Mouse (Mus musculus) cerebellum, adult 2 months (tissue): ENCODE measurements at regions not wholly inside any gene's neighbourhood (a gene's known extent, or its start where the extent isn't known, plus 50 kb on each side); places are given as distances from the start of the nearest gene placed in this dataset.

ENCODE experiments used
- DNase-seq, 2 experiments: peaks; one replicate each; pipeline ENCODE4 v3.0.0; 2021
- H3K27ac ChIP-seq: fragments of 200-500 bp; 2 replicates; pipeline ENCODE4 v1.5.1; 2012; ENCODE audit warnings: low read length, control low read depth, inconsistent platforms; ENCODE audit not compliant: insufficient read depth
- H3K27me3 ChIP-seq: fragments of 200-500 bp; 2 replicates; pipeline ENCODE4 v1.6.1; 2012; ENCODE audit warnings: inconsistent platforms, mild to moderate bottlenecking, low read length, moderate library complexity; ENCODE audit not compliant: control insufficient read depth, insufficient read depth
- H3K4me1 ChIP-seq: fragments of 200-500 bp; 2 replicates; pipeline ENCODE4 v1.6.1; 2011; ENCODE audit warnings: low read length; ENCODE audit not compliant: control insufficient read depth, insufficient read depth
- H3K4me3 ChIP-seq: fragments of 200-500 bp; replicated peaks from 2 replicates; pipeline ENCODE3; 2011; ENCODE audit warnings: mild to moderate bottlenecking, low read depth, low read length, control low read depth; ENCODE audit not compliant: insufficient read depth
- CTCF ChIP-seq: fragments of 200-500 bp; IDR thresholded peaks from 2 replicates; pipeline ENCODE4 v1.5.1; 2011; ENCODE audit warnings: low read depth, mild to moderate bottlenecking, control low read depth, low read length, moderate library complexity, borderline replicate concordance; ENCODE audit not compliant: insufficient read depth
- POLR2A ChIP-seq: fragments of 200-500 bp; IDR thresholded peaks from 2 replicates; pipeline ENCODE4 v1.6.1; 2011; ENCODE audit warnings: low read length, control low read depth, borderline replicate concordance; ENCODE audit not compliant: insufficient read depth
- WGBS: fragments of 180-500 bp; shearing (Covaris S2); methylation state at CpG from one replicate; pipeline ENCODE4 v1.1.7; 2018; 5-methylcytosine and 5-hydroxymethylcytosine counted together

DNA sequence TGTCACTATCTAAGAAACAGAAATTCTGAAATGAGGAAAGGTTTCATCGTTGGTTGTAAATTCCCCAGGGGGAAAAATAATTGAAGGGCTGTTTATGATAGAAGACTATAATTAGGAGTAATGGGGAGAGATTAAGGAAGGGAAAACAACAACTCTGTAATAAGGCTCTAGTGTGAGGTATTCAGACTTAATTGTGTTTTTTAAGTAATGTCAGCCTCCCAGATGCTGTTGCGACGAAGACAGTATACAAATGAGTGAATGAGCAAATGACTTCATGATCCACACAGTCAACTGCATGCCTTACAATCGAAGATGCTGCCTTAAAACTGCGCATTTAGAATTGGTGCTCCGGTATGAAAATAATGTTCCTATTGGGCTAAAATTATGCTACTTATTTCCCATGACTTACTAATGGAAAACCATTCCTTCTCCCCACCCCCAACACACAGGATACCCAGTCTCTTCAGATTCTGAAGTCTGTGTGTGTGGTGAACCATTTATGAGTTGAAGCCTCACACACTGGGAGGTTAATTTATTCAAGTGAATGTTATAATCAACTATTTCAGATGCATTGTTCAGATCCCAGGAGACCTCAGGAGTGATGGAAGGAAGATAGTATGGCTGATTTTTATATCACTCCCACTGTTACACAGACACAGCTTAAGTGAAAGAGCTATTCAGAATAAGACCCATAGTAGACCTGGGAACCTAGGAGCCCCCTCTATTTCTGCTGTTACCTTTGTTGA lies 295.2 kb upstream of the Ano5 start:
- Histone ChIP-seq H3K4me3 (no peak overlapping the region), H3K27me3 (no peaks in the 10 kb centered on the region), H3K27ac (no peak overlapping the region), H3K4me1 (peaks cover 6% of the 10 kb centered on the region; the same call in 1 of the 2 replicates)
- WGBS = 92% methylated on average over 6 of the region's 6 CpGs
- TF ChIP-seq POLR2A (no peak), CTCF (no peak)
- no peak for DNase-seq

DNA sequence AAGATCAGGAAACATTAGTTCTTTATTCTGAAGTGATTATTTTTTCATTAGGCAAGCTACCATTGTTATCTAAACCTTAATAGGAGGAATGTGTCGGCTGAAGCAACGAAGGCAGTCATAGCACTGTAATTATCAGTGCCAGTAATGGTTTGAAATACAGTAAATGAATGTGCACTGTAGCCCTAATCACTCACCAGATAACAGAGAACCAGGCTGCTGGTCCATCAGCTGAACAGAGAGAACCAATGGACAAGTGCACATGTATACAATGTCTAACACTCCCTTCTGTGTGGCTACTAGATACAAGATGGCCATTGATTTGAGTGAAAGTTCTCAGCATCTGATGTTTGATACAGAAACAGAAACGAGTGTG lies 294.6 kb upstream of the Ano5 start:
- no peak for DNase-seq
- Histone ChIP-seq H3K4me3 (no peak overlapping the region), H3K27me3 (no peaks in the 10 kb centered on the region), H3K27ac (no peak overlapping the region), H3K4me1 (peaks cover 10% of the 10 kb centered on the region; the same call in 1 of the 2 replicates)
- WGBS = 96% methylated on average over 3 of the region's 3 CpGs
- TF ChIP-seq CTCF = no peak
- no peak for TF ChIP-seq POLR2A

DNA sequence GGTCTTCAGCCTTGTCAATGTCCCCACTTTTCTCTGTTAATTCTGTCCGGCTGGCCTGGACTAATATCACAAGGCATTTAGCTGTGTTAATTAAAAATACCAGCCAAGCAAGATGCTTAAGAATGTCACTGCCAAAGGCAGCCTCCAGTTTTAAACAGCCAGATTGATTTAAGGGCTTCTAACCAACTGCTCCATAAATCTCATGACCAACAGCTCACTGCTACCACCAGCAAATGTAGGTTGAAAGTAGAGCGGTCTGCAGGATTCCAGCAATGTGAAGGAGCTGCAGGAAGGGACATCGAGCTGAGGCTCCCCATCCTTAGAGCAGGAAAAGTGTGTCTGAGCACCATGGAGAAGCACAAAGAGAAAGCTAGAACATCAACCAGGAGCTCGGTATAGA lies 289.5 kb upstream of the Ano5 start:
- 8% methylated on average over 4 of the region's 4 CpGs for WGBS

DNA sequence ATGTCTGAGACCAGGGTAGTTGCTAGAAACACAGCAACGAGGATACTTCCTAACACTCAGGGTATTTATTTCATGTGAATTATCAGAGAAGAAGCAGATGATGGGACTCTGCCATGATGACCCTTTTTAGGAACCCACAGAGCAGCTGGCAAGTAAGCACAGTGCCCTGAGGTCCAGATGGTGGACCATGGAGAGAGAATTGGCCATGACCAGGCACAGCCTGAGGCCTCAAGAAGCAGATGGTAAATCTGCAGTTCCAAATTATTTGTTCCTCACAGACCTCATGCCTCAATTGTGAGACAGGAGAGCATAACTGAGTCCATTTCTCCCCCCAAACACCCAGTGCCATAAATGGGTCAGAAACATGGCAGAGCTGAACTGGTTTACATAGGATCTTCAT lies 289.0 kb upstream of the Ano5 start:
- TF ChIP-seq CTCF (no peak), POLR2A (no peak)

More for the DNA sequence above, 289.5 kb upstream of the Ano5 start:
- H3K4me1 ChIP-seq = peaks cover 19% of the 10 kb centered on the region; the same call in 1 of the 2 replicates
- peak overlapping the region; percentile 86 for H3K27ac ChIP-seq
- no peaks in the 10 kb centered on the region for H3K27me3 ChIP-seq
- H3K4me3 ChIP-seq = no peak overlapping the region
- DNase-seq = peak; percentile 53 to 78
- TF ChIP-seq CTCF (no peak), POLR2A (no peak)

DNA sequence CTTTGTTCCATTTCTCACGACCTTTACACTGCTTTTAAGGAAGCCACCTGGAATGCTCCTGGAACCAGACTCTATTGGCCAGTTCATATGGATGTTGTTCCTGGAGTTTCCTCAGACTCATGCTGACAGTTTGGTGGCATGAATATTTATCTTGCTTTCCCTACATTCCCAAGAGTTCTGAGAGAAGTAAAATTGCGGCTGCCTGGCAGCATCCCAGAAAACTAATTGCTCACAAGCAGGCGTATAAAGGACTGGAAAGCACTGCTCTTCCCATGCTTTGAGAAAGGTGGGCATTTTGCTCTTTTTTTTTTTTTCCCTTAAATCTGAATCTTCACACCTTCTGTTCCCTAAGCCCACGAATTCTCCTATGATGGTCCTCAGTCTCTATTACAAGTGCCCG lies 283.7 kb upstream of the Ano5 start:
- no peak for DNase-seq
- H3K4me1 ChIP-seq = peaks cover 11% of the 10 kb centered on the region; the same call in 1 of the 2 replicates
- H3K4me3 ChIP-seq = no peak overlapping the region
- no peak for TF ChIP-seq POLR2A
- TF ChIP-seq CTCF = no peak
- no peaks in the 10 kb centered on the region for H3K27me3 ChIP-seq
- H3K27ac ChIP-seq = no peak overlapping the region
- 72% methylated on average over 5 of the region's 5 CpGs for WGBS

More for the DNA sequence above, 289.0 kb upstream of the Ano5 start:
- 6% methylated on average over 1 of the region's 1 CpGs for WGBS
- H3K27me3 ChIP-seq = no peaks in the 10 kb centered on the region
- H3K4me3 ChIP-seq = no peak overlapping the region
- peaks cover 24% of the 10 kb centered on the region; the same call in 1 of the 2 replicates for H3K4me1 ChIP-seq
- peak; percentile 79 to 92 for DNase-seq
- H3K27ac ChIP-seq = peak overlapping the region; percentile 86; the same call in 1 of the 2 replicates

DNA sequence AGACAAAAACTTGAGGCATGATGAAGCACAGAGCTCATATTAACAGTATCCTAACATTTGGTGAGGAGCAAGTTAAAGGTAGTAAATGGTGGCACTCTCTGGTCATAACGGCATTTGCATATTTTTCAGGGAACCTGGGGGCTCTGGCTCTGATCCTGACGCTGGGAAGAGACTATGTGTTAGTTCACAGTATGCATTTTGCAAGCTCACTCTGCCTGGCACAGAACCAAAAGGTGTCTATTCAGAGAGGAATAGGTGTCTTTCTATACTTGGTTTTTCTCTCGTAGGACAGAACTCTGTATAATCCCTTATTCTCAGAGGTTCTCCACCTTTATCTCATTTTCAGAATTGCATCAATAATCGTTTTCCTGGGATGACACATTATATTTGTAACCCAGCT lies 276.2 kb upstream of the Ano5 start:
- H3K4me3 ChIP-seq = no peak overlapping the region
- TF ChIP-seq POLR2A (no peak), CTCF (no peak)
- no peaks in the 10 kb centered on the region for H3K4me1 ChIP-seq
- WGBS = 37% methylated on average over 4 of the region's 4 CpGs
- no peaks in the 10 kb centered on the region for H3K27me3 ChIP-seq
- DNase-seq = peak in 1 of 2 experiments; percentile 10
- H3K27ac ChIP-seq = no peak overlapping the region

DNA sequence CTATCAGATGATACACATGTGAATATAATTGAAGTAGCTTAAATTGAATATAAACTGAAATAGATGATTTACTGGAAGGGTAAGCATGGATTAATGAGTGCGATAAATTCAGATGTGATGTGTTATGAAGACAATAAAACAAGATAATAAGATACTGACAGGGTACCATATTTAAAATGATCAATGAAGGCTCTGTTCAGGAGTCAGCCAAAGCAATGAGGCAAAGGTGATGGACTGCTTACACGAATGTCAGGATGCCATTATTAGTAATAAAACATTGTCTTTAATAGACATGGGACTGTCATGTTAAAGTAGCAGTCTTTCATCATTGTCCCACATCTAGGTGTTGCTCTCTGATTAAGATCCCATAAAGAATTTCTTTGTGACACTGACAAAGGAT lies 263.1 kb upstream of the Ano5 start:
- H3K27ac ChIP-seq = no peak overlapping the region
- no peaks in the 10 kb centered on the region for H3K4me1 ChIP-seq
- TF ChIP-seq CTCF (no peak), POLR2A (no peak)
- WGBS = 82% methylated on average over 2 of the region's 2 CpGs
- DNase-seq = no peak
- no peak overlapping the region for H3K4me3 ChIP-seq
- H3K27me3 ChIP-seq = no peaks in the 10 kb centered on the region

DNA sequence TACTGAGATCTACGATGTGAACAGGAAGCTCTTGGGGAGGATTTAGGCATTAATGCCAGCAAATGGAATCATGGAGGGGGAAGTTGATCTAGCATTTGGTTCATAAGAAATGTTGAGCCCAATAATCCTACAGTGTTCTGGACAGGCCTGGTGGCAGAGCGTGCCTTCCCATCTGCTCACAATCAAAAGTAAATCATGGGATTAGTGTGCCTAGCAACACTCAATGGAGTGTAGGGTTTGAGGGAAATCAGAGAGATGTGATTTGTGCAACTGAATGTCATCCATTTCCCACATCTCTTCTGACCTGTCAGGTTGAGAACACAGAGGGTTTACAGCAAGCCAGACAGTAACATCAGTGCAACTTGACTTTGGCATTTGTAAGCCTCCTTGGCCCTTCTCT lies 256.4 kb upstream of the Ano5 start:
- 30% methylated on average over 2 of the region's 2 CpGs for WGBS
- Histone ChIP-seq H3K27ac (no peak overlapping the region), H3K4me1 (no peaks in the 10 kb centered on the region; the same call in 1 of the 2 replicates), H3K27me3 (no peaks in the 10 kb centered on the region), H3K4me3 (no peak overlapping the region)
- no peak for TF ChIP-seq POLR2A
- TF ChIP-seq CTCF = no peak
- DNase-seq = peak in 1 of 2 experiments; percentile 3
